ENCODE assay signal across 21 mouse cellular contexts in the genomic region with DNA sequence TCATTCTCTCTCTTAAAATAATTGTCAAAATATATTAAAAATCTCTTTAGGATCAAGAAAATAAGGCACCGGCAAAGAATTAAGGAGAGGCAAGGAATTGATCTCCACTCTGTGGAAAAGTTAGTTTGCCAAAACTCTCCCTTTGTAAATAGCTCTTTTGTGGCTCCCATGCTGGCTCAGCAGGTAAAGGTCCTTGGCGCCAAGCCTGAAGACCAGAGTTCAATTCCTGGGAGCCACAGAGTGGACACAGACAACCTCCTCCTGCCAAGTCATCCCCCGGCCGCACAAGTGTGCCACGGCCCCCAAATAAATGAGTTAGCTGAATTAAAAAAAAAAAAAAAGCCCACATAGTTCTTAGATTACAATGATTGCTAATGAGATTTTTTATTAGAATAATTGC. TPM values are rescaled to one million over a fixed set of nuclear protein-coding genes. Genes with fewer than 3 reads are reported as not detected.
"Had no signal": no experiment of that assay in that cellular context is flagged by ENCODE, and none has a peak within 500 bp of the region (broad histone marks: within the 10 kb centered on the region; RNA-seq: fewer than 3 reads in every experiment).

No protein-coding gene starts in this region.

- H3K27me3 ChIP-seq: hindbrain, embryonic 13.5 days; limb, embryonic 13.5 days; lung, embryonic 15.5 days; midbrain, embryonic 15.5 days; neural tube, embryonic 12.5 days; stomach, embryonic 15.5 days had no signal

- H3K27ac ChIP-seq: hindbrain, embryonic 13.5 days; hindbrain, postnatal 0 days; kidney, postnatal 0 days; layer of hippocampus, adult 2 months; limb, embryonic 13.5 days; liver, embryonic 14.5 days; lung, embryonic 15.5 days; macrophage; midbrain, embryonic 15.5 days; neural tube, embryonic 12.5 days; stomach, embryonic 15.5 days had no signal

- ATAC-seq: hindbrain, postnatal 0 days; midbrain, embryonic 15.5 days had no signal

- H3K9ac ChIP-seq: hindbrain, embryonic 13.5 days; limb, embryonic 13.5 days; liver, embryonic 14.5 days; lung, embryonic 15.5 days; midbrain, embryonic 15.5 days; neural tube, embryonic 12.5 days; stomach, embryonic 15.5 days had no signal

- H3K9me3 ChIP-seq: hindbrain, embryonic 13.5 days; limb, embryonic 13.5 days; lung, embryonic 15.5 days; megakaryocyte, embryonic 14.5 days; midbrain, embryonic 15.5 days; neural tube, embryonic 12.5 days; stomach, embryonic 15.5 days had no signal

- H3K4me1 ChIP-seq: limb, embryonic 13.5 days; lung, embryonic 15.5 days; midbrain, embryonic 15.5 days; neural tube, embryonic 12.5 days; stomach, embryonic 15.5 days had no signal

- H3K36me3 ChIP-seq: hindbrain, embryonic 13.5 days; limb, embryonic 13.5 days; lung, embryonic 15.5 days; midbrain, embryonic 15.5 days; neural tube, embryonic 12.5 days; stomach, embryonic 15.5 days had no signal

- H3K4me3 ChIP-seq: hindbrain, embryonic 13.5 days; layer of hippocampus, adult 2 months; limb, embryonic 13.5 days; lung, embryonic 15.5 days; megakaryocyte, embryonic 14.5 days; midbrain, embryonic 15.5 days; neural tube, embryonic 12.5 days; stomach, embryonic 15.5 days had no signal

- H3K4me2 ChIP-seq: hindbrain, embryonic 13.5 days; limb, embryonic 13.5 days; lung, embryonic 15.5 days; midbrain, embryonic 11.5 days; midbrain, embryonic 15.5 days; neural tube, embryonic 12.5 days; stomach, embryonic 15.5 days had no signal

- DNase-seq: left cerebral cortex, postnatal 4 days; lung, postnatal 14 days; retina, postnatal 1 day; right cerebral cortex, postnatal 14 days; thymus, adult 2 months; thymus, postnatal 25 days had no signal

RNA-seq across cellular contexts. Expression of a gene that starts 2.7 kb away (rescaled TPM):
- polyA plus RNA-seq: macrophage had no signal

RNA-seq across cellular contexts. Expression of a gene that starts 36.8 kb away (rescaled TPM):
- polyA plus RNA-seq: lung, embryonic 15.5 days; macrophage; spleen, adult 2 months; testis, adult 2 months had no signal
